Mouse (Mus musculus) kidney, postnatal 10 days (tissue): ENCODE results near the gene Hoxa3.

Source experiments
- DNase-seq: peaks from one replicate; pipeline ENCODE4 v3.0.0; 2021; ENCODE audit warnings: mixed read lengths

The Hoxa3 gene

GRCm38 (mm10) chr6:52213119-52213986 lies at the start of gene Hoxa3, which contains the start of gene Gm28308:
Gene Hoxa3, minus strand, starts transcription at chr6:52213336.
Gene Gm28308, minus strand, starts transcription at chr6:52213339.
- peak; percentile 89 for DNase-seq

GRCm38 (mm10) chr6:52262463-52263320 lies 49.6 kb upstream of the Hoxa3 start:
- DNase-seq: peak; percentile 21

GRCm38 (mm10) chr6:52261751-52262462 lies 48.8 kb upstream of the Hoxa3 start:
- no peak for DNase-seq

GRCm38 (mm10) chr6:52260654-52261575 lies 47.8 kb upstream of the Hoxa3 start, which contains the start of gene Hoxa13:
Gene Hoxa13, minus strand, starts transcription at chr6:52260880.
- DNase-seq: peak; percentile 60

GRCm38 (mm10) chr6:52259811-52260261 lies 46.7 kb upstream of the Hoxa3 start:
- peak; percentile 43 for DNase-seq

- peak; percentile 19 for DNase-seq
These were observed 46.1 kb upstream of the Hoxa3 start for GRCm38 (mm10) chr6:52259081-52259790.

- DNase-seq: peak; percentile 93
These were observed 43.8 kb upstream of the Hoxa3 start for GRCm38 (mm10) chr6:52256956-52257355.

- peak; percentile 42 for DNase-seq
These were observed 40.7 kb upstream of the Hoxa3 start for GRCm38 (mm10) chr6:52253511-52254500.

GRCm38 (mm10) chr6:52252775-52253376 lies 39.7 kb upstream of the Hoxa3 start:
- peak; percentile 44 for DNase-seq

- no peak for DNase-seq
These were observed 39.1 kb upstream of the Hoxa3 start for GRCm38 (mm10) chr6:52252016-52252774.

- DNase-seq: no peak
These were observed 38.2 kb upstream of the Hoxa3 start for GRCm38 (mm10) chr6:52251177-52251879.

GRCm38 (mm10) chr6:52249826-52250225 lies 36.7 kb upstream of the Hoxa3 start:
- no peak for DNase-seq

- DNase-seq: peak; percentile 54
These were observed 36.2 kb upstream of the Hoxa3 start for GRCm38 (mm10) chr6:52249415-52249738.

GRCm38 (mm10) chr6:52248638-52249414 lies 35.7 kb upstream of the Hoxa3 start:
- DNase-seq: peak; percentile 36

- peak; percentile 55 for DNase-seq
These were observed 34.9 kb upstream of the Hoxa3 start for GRCm38 (mm10) chr6:52247766-52248637.

- DNase-seq: peak; percentile 25
These were observed 33.8 kb upstream of the Hoxa3 start for GRCm38 (mm10) chr6:52246916-52247315.
